Mouse (Mus musculus) heart, postnatal 0 days (tissue): ENCODE measurements around the gene Olfr734.

Source experiments
- CTCF ChIP-seq: IDR thresholded peaks from 2 replicates; pipeline ENCODE4 v1.5.1; 2016; ENCODE audit warnings: antibody characterized with exemption, control low read depth, low read depth
- EP300 ChIP-seq: IDR thresholded peaks from 2 replicates; pipeline ENCODE4 v1.6.1; 2016; ENCODE audit warnings: antibody characterized with exemption, low read depth

DNA sequence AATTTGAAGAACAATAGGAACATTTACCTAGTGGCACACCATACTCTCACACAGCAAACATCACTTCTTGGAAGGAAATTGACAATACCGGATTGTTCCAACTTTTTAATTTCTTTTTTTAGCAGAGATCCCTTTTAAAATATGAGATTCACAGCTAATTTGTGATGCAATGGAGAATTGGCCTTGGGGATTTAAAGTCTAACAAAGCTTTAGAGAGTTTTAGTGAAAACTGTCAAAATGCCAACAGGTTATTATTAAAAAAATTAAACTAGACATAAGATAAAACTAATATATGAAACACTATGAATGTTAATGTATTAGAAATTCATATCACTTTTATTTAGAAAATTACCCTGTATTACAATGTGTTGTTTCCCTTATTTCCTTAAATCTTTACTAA lies 42.5 kb downstream of the Olfr734 start, which contains the start of gene Olfr732:
- TF ChIP-seq EP300 (no peak), CTCF (no peak)
